Mouse (Mus musculus): ENCODE results near the gene Gm3880. TPM values are rescaled to one million over a fixed set of nuclear protein-coding genes. Genes with fewer than 3 reads are reported as not detected.
"Not testable (repeated sequence)": the region's sequence is repeated elsewhere in the genome, so short reads cannot be mapped to it uniquely, and the experiment has no call there.

Gm3880 gene
- not detected in 2 replicates for polyA plus RNA-seq (2015; fragmentation: Nextera tagmentation; extraction: Ambion mirVana)

- WGBS: 88% methylated on average over 5 of the region's 5 CpGs
These were observed at the start of gene Gm3880 for GRCm38 (mm10) chrX:102686872-102687271. Gm3880 (minus strand) TSS chrX:102686972.

DNA sequence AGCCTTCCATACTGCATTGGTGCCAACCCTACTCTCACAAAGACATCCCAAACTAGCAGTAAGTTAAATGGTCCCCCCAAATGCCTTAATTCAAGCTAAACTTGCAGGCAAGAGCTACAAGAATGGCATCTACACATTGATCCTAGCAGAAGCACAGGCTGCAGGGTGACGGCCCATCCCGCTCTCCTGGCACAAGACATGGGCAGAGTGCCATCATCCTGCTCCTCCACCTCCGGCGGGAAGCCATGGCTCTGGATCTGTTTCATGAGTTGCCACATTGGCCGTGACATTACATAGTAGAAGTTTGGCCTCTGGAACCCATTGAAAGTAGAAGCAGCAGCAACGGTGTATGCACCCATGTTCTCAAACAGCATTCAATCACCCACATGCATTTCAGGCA is 37.5 kb upstream of the Gm3880 start:
- WGBS: 96% methylated on average over 6 of the region's 6 CpGs
- H3K27ac ChIP-seq; H3K4me3 ChIP-seq (replicated peaks); H3K36me3 ChIP-seq; H3K9me3 ChIP-seq; H3K9ac ChIP-seq; H3K27me3 ChIP-seq (replicated peaks); H3K4me2 ChIP-seq (replicated peaks); H3K4me1 ChIP-seq (replicated peaks); ATAC-seq: not testable (repeated sequence)

More at GRCm38 (mm10) chrX:102686872-102687271, at the start of gene Gm3880:
- not testable (repeated sequence) for H3K4me1 ChIP-seq (replicated peaks); H3K27ac ChIP-seq; H3K4me3 ChIP-seq (replicated peaks); H3K27me3 ChIP-seq (replicated peaks); H3K4me2 ChIP-seq (replicated peaks); H3K9ac ChIP-seq; H3K36me3 ChIP-seq; H3K9me3 ChIP-seq; ATAC-seq

GRCm38 (mm10) chrX:102707535-102707934 is 20.8 kb upstream of the Gm3880 start, which contains the start of the genes Gm9112 and Dmrtc1b:
Gm9112 (minus strand) TSS chrX:102707635.
Dmrtc1b (plus strand) TSS chrX:102707865.
- H3K27ac ChIP-seq; H3K9ac ChIP-seq; ATAC-seq; H3K9me3 ChIP-seq; H3K36me3 ChIP-seq; H3K4me2 ChIP-seq (replicated peaks); H3K4me3 ChIP-seq (replicated peaks); H3K4me1 ChIP-seq (replicated peaks); H3K27me3 ChIP-seq (replicated peaks): not testable (repeated sequence)
- WGBS: 85% methylated on average over 10 of the region's 10 CpGs

- 74% methylated on average over 3 of the region's 3 CpGs for WGBS
- H3K27me3 ChIP-seq (replicated peaks); H3K4me3 ChIP-seq (replicated peaks); ATAC-seq; H3K27ac ChIP-seq; H3K9ac ChIP-seq; H3K36me3 ChIP-seq; H3K4me2 ChIP-seq (replicated peaks); H3K4me1 ChIP-seq (replicated peaks); H3K9me3 ChIP-seq: not testable (repeated sequence)
These were observed 13.9 kb upstream of the Gm3880 start for GRCm38 (mm10) chrX:102700636-102701035.

- not testable (repeated sequence) for ATAC-seq; H3K4me2 ChIP-seq (replicated peaks); H3K27ac ChIP-seq; H3K27me3 ChIP-seq (replicated peaks); H3K9me3 ChIP-seq; H3K4me1 ChIP-seq (replicated peaks); H3K4me3 ChIP-seq (replicated peaks); H3K36me3 ChIP-seq; H3K9ac ChIP-seq
- 7% methylated on average over 4 of the region's 4 CpGs for WGBS
These were observed 2.5 kb upstream of the Gm3880 start for GRCm38 (mm10) chrX:102689252-102689651.

DNA sequence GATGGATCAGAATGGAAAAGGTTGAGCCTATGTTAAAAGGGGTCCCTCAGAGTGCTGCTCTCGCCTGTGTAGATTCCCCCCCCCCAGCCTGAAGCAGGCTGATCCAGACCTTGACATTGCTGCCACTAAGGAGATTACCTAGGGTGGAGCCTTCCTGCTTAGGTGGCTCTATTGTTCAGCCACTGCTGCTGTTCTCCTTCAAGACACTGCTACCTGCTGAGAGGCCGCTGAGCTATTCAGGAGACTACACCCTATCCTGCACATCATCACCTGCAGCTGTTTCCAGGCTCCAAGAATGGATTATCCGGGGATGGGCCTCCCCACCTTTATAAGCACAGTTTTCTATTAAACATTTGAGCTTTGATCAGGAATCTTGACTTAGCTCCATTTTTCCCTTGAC is 2.1 kb downstream of the Gm3880 start:
- not testable (repeated sequence) for ATAC-seq; H3K4me1 ChIP-seq (replicated peaks); H3K36me3 ChIP-seq; H3K4me3 ChIP-seq (replicated peaks); H3K9me3 ChIP-seq; H3K27me3 ChIP-seq (replicated peaks); H3K9ac ChIP-seq; H3K27ac ChIP-seq; H3K4me2 ChIP-seq (replicated peaks)
- 66% methylated on average over 3 of the region's 3 CpGs for WGBS

DNA sequence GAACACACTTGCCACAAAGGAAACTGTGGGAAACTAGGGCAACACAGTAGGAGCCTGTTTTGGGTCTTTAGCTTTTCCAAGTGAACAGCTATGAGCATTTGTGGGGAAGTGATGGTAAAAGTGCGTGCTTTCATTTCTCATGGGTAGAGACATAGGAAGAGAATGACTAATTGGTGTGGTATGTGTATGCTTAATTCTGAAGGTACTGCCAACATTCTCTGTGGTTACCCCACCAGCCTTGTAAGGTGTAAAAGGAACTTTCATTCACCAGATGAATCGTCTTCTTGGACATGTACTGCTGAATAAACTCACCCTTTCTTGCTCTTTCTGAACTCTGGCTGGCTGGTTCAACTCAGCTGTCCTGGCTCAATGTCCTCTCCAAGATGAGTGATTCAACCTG is 20.1 kb downstream of the Gm3880 start:
- H3K4me1 ChIP-seq (replicated peaks): no peaks in the 10 kb centered on the region
- ATAC-seq: no peak
- no peak overlapping the region for H3K9ac ChIP-seq
- no peak overlapping the region for H3K27ac ChIP-seq
- H3K4me2 ChIP-seq (replicated peaks): no peak overlapping the region
- H3K4me3 ChIP-seq (replicated peaks): no peak overlapping the region
- H3K9me3 ChIP-seq: no peaks in the 10 kb centered on the region
- 69% methylated on average over 2 of the region's 2 CpGs for WGBS
- no peaks in the 10 kb centered on the region for H3K36me3 ChIP-seq
- H3K27me3 ChIP-seq (replicated peaks): no peaks in the 10 kb centered on the region

- Histone ChIP-seq H3K9ac (no peak overlapping the region), H3K4me2 (replicated peaks) (no peak overlapping the region), H3K36me3 (no peaks in the 10 kb centered on the region), H3K4me1 (replicated peaks) (no peaks in the 10 kb centered on the region), H3K27me3 (replicated peaks) (no peaks in the 10 kb centered on the region), H3K4me3 (replicated peaks) (no peak overlapping the region), H3K9me3 (no peaks in the 10 kb centered on the region), H3K27ac (no peak overlapping the region)
- WGBS: 25% methylated on average over 3 of the region's 3 CpGs
- no peak for ATAC-seq
These were observed 26.1 kb downstream of the Gm3880 start for GRCm38 (mm10) chrX:102660712-102661111.

- H3K36me3 ChIP-seq: no peaks in the 10 kb centered on the region
- no peak overlapping the region for H3K4me3 ChIP-seq (replicated peaks)
- no peak overlapping the region for H3K9ac ChIP-seq
- no peak overlapping the region for H3K27ac ChIP-seq
- no peaks in the 10 kb centered on the region for H3K9me3 ChIP-seq
- WGBS: 84% methylated on average over 1 of the region's 1 CpGs
- no peak overlapping the region for H3K4me2 ChIP-seq (replicated peaks)
- 0 out of 2 replicates have a peak, but pooled peaks cover 5% of the 10 kb centered on the region for H3K27me3 ChIP-seq (replicated peaks)
- ATAC-seq: no peak
- H3K4me1 ChIP-seq (replicated peaks): no peaks in the 10 kb centered on the region
These were observed 41.1 kb downstream of the Gm3880 start for GRCm38 (mm10) chrX:102645691-102646090.

DNA sequence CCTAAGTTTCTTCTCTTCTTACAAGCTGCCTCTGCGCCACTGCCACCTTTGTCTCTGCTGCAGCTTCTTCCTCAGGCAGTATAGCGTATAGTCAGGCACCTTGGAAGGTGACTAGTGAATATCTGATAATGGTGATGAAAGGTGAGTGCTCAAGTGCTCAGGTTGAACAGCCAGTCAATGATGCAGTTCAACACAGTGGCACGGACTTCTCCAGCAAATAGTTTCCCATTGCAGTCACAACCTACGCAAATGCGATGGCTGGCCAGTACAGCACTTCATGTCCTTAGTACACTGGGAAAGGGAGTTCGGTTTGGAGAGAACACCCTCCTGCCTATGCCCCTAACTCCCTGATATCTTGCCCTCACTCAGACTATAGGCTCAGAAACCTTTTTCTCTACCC is 41.6 kb downstream of the Gm3880 start:
- Histone ChIP-seq H3K4me3 (replicated peaks) (peak overlapping the region; percentile 54), H3K4me1 (replicated peaks) (no peaks in the 10 kb centered on the region), H3K27ac (no peak overlapping the region), H3K36me3 (no peaks in the 10 kb centered on the region), H3K4me2 (replicated peaks) (peak overlapping the region; percentile 57), H3K27me3 (replicated peaks) (0 out of 2 replicates have a peak, but pooled peaks cover 5% of the 10 kb centered on the region), H3K9ac (no peak overlapping the region), H3K9me3 (no peaks in the 10 kb centered on the region)
- ATAC-seq: no peak
- WGBS: 52% methylated on average over 6 of the region's 6 CpGs

DNA sequence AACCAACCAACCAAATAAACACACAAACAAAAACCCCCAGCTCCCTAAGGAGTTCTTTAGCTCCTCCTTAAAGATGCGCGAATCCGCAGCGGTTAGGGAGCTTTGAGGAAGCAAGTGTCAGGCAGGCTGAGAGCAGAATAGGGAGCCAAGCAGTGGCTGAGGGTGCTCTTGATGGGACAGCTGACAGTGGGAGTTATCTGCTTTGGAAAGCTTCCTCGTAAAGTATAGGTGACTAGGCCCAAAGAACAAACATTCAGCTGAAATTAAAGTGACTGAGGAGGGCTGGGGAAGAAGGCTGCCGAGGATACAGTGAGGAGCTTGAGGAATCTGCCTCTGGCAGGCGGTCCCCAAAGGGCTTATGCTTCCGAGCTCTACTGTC is 42.2 kb downstream of the Gm3880 start:
- no peaks in the 10 kb centered on the region for H3K4me1 ChIP-seq (replicated peaks)
- H3K9me3 ChIP-seq: no peaks in the 10 kb centered on the region
- peak overlapping the region; percentile 57 for H3K4me2 ChIP-seq (replicated peaks)
- H3K4me3 ChIP-seq (replicated peaks): peak overlapping the region; percentile 54
- peak; percentile 73 for ATAC-seq
- H3K9ac ChIP-seq: peak overlapping the region; percentile 50; the same call in 1 of the 2 replicates
- no peak overlapping the region for H3K27ac ChIP-seq
- 20% methylated on average over 8 of the region's 8 CpGs for WGBS
- H3K36me3 ChIP-seq: no peaks in the 10 kb centered on the region
- 0 out of 2 replicates have a peak, but pooled peaks cover 5% of the 10 kb centered on the region for H3K27me3 ChIP-seq (replicated peaks)

- H3K4me3 ChIP-seq (replicated peaks): peak within 1 kb of the TSS; percentile 54
- no peaks in the 10 kb centered on the region for H3K9me3 ChIP-seq
- 20% methylated on average over 58 of the region's 60 CpGs for WGBS
- no peaks in the 10 kb centered on the region for H3K4me1 ChIP-seq (replicated peaks)
- 0 out of 2 replicates have a peak, but pooled peaks cover 5% of the 10 kb centered on the region for H3K27me3 ChIP-seq (replicated peaks)
- H3K9ac ChIP-seq: peak within 1 kb of the TSS; percentile 50
- H3K4me2 ChIP-seq (replicated peaks): peak within 1 kb of the TSS; percentile 57
- H3K36me3 ChIP-seq: no peaks in the 10 kb centered on the region
- ATAC-seq: peak; percentile 97
- H3K27ac ChIP-seq: no peak within 1 kb of the TSS
These were observed 42.8 kb downstream of the Gm3880 start, which contains the start of gene Phka1 for GRCm38 (mm10) chrX:102643823-102644572. Phka1 (minus strand) TSS chrX:102644246.

Data from intestine, embryonic 15.5 days (tissue).